In the genomic region with DNA sequence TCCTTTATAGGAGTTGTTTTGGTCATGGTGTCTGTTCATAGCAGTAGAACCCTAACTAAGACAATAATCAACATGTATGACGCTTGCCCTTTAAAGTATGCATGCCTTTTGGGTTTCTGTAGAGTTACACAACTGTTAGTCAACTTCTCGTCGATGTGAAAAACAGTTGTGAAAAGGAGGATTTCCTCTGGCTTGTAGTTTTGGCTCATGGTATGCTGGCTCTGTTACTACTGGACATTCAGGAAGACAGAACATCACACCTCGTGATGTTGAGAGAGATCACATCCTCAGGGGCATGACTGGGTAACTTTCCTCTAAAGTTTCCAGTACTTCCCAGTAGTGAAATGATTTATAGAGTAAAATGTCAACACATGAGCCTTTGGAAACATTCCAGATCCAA, we compare ENCODE assay signal across 18 mouse cellular contexts. TPM values are rescaled to one million over a fixed set of nuclear protein-coding genes. Genes with fewer than 3 reads are reported as not detected.
DNase-seq lines count a peak whose midpoint lies in the region; ATAC-seq lines count a peak whose summit lies in the region.
"Had no signal": no experiment of that assay in that cellular context is flagged by ENCODE, and none has a peak within 500 bp of the region (broad histone marks: within the 10 kb centered on the region; RNA-seq: fewer than 3 reads in every experiment).

No protein-coding gene starts in this region.

- peak; percentile 62 for ATAC-seq in granulocyte monocyte progenitor cell, adult 5-6 weeks (replicated peaks; ENCODE audit: poor library complexity, severe bottlenecking)
- peak; percentile 32 for ATAC-seq in megakaryocyte progenitor cell, adult 5-6 weeks (replicated peaks; ENCODE audit: poor library complexity)
- ATAC-seq: forebrain, embryonic 15.5 days; hindbrain, embryonic 16.5 days; intestine, embryonic 15.5 days; Patski had no signal

- DNase-seq in 3T3-L1 (ENCODE audit: low read depth, low spot score) (peak; percentile 31), NIH3T3 (ENCODE audit: low read depth) (peak; percentile 57)
- no peak for DNase-seq in cerebellum, postnatal 25 days
- no peak for DNase-seq in embryo, embryonic 11 days
- DNase-seq in kidney, postnatal 4 days: no peak
- DNase-seq: adrenal gland, adult 2 months; adrenal gland, postnatal 14 days; cerebellum, adult 11-12 months; cerebellum, adult 8-10 months; cerebellum, postnatal 10 days; gastrocnemius, postnatal 36 days; heart, adult 11 months had no signal

RNA-seq across cellular contexts. Expression of gene Cpne2, which starts 2.1 kb away (rescaled TPM):
- total RNA-seq in granulocyte monocyte progenitor cell, adult 5-6 weeks (2014; fragmentation: Nextera tagmentation): 106 and 114 TPM in 2 replicates
- total RNA-seq in granulocyte monocyte progenitor cell, adult 5-6 weeks (2017): 53.9 and 56.5 TPM in 2 replicates
- total RNA-seq in megakaryocyte progenitor cell, adult 5-6 weeks (2015): 98.4 and 104 TPM in 2 replicates
- 54.1 and 64.9 TPM in 2 replicates for total RNA-seq in megakaryocyte progenitor cell, adult 5-6 weeks (2017)

Comparison
In these comparisons a context has a peak if more than half of its experiments do, and no peak if none do; other contexts are left out.
1. DNase-seq: peak in 3T3-L1 (single experiment) and NIH3T3 (single experiment); none in cerebellum, postnatal 25 days (0 of 2), embryo, embryonic 11 days (single experiment) and kidney, postnatal 4 days (0 of 2).